Mouse (Mus musculus): ENCODE results near the gene Sft2d2.

DNA sequence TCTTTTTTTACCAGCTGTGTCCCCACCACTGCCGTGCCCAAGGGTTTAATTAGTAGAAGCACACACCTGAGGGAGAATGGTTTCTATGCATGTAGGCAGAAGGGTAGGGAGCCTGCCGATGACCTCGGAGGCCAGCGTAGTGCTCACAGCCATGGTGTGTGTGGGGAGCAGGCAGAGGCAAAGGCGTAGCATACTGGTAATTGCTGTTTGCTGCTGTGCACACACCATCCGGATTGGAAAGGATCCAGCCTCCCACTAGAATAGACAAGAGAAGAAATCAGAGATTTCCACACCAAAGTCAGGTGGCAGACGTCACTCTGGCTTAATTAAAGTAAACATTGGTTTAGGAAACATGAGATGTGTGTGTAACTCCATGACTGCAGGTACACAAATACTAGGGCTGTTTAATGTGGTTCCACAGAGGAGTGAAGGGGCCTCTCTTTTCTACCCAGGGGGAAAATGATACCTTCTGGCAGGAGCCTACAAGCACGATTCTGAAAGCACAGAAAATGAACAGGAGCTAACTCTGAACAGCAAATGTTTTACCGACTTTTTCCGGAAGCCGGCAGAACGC is 51.8 kb downstream of the Sft2d2 start:
- no peak for TF ChIP-seq CHD2 (IDR thresholded peaks at IDR 0.05; ENCODE audit: low read length)
- TF ChIP-seq MAX (IDR thresholded peaks at IDR 0.05; ENCODE audit: low read length): no peak
- TF ChIP-seq POLR2A (IDR thresholded peaks at IDR 0.05; ENCODE audit: low read depth, low read length): no peak
- no peak for TF ChIP-seq USF1 (IDR thresholded peaks at IDR 0.05; ENCODE audit: low read depth, low read length)
- TF ChIP-seq GABPA (IDR thresholded peaks at IDR 0.05; ENCODE audit: insufficient replicate concordance, low read depth, low read length): no peak
- TF ChIP-seq ETS1 (conservative IDR thresholded peaks at IDR 0.05; ENCODE audit: low read depth, low read length): no peak
- TF ChIP-seq CTCF (conservative IDR thresholded peaks at IDR 0.05 in 1 of 2, IDR thresholded peaks at IDR 0.05 in 1 of 2; ENCODE audit: low read depth in 2 of 2, low read length in 2 of 2): no peak
- no peak for TF ChIP-seq ZNF384 (IDR thresholded peaks at IDR 0.05; ENCODE audit: low read depth, low read length)
- TF ChIP-seq TBP (conservative IDR thresholded peaks at IDR 0.05; ENCODE audit: low read depth, low read length): no peak
- no peak for TF ChIP-seq SMC3 (IDR thresholded peaks at IDR 0.05; ENCODE audit: low read depth, low read length)
